8 mouse cellular contexts compared by ENCODE assay signal in genomic region chr6:30172441-30172819, GRCm38 (mm10).
DNase-seq lines count a peak whose midpoint lies in the region; ATAC-seq lines count a peak whose summit lies in the region.

No protein-coding gene starts in this region.

- ATAC-seq in heart, embryonic 15.5 days (replicated peaks; ENCODE audit: insufficient number of reproducible peaks, insufficient read depth, low FRiP score, low read depth) = no peak
- ATAC-seq in neural tube, embryonic 11.5 days (ENCODE audit: insufficient read depth, low FRiP score, low TSS enrichment) = no peak
- ATAC-seq in limb, embryonic 11.5 days (ENCODE audit: insufficient number of reproducible peaks, low FRiP score, low TSS enrichment, low read depth) = no peak
- ATAC-seq in stomach, embryonic 16.5 days (ENCODE audit: insufficient read depth, low FRiP score) = no peak

- peaks cover 44% of the 10 kb centered on the region for H3K4me1 ChIP-seq in heart, embryonic 15.5 days (replicated peaks)
- H3K4me1 ChIP-seq in neural tube, embryonic 11.5 days (ENCODE audit: control insufficient read depth, insufficient read depth, low read length) = peaks cover 22% of the 10 kb centered on the region
- peaks cover 38% of the 10 kb centered on the region for H3K4me1 ChIP-seq in limb, embryonic 11.5 days (ENCODE audit: control insufficient read depth, insufficient read depth, low read length)
- H3K4me1 ChIP-seq in stomach, embryonic 16.5 days (ENCODE audit: control insufficient read depth, insufficient read depth, low read length) = peaks cover 17% of the 10 kb centered on the region

- no peaks in the 10 kb centered on the region for H3K9me3 ChIP-seq in heart, embryonic 15.5 days (replicated peaks)
- no peaks in the 10 kb centered on the region for H3K9me3 ChIP-seq in neural tube, embryonic 11.5 days (ENCODE audit: control insufficient read depth, low read length)
- no peaks in the 10 kb centered on the region; the same call in 1 of the 2 replicates for H3K9me3 ChIP-seq in limb, embryonic 11.5 days (ENCODE audit: control insufficient read depth, low read length)
- no peaks in the 10 kb centered on the region for H3K9me3 ChIP-seq in stomach, embryonic 16.5 days (replicated peaks; ENCODE audit: control insufficient read depth, low read length)

- peaks cover 94% of the 10 kb centered on the region for H3K27me3 ChIP-seq in heart, embryonic 15.5 days
- peaks cover 78% of the 10 kb centered on the region for H3K27me3 ChIP-seq in neural tube, embryonic 11.5 days (ENCODE audit: control insufficient read depth, insufficient read depth, low read length)
- H3K27me3 ChIP-seq in limb, embryonic 11.5 days (ENCODE audit: control insufficient read depth, insufficient read depth, low read length) = peaks cover 74% of the 10 kb centered on the region
- peaks cover 64% of the 10 kb centered on the region for H3K27me3 ChIP-seq in stomach, embryonic 16.5 days (ENCODE audit: control insufficient read depth, insufficient read depth, low read length)

- H3K4me2 ChIP-seq in heart, embryonic 15.5 days = peak overlapping the region; percentile 68; the same call in 1 of the 2 replicates
- H3K4me2 ChIP-seq in neural tube, embryonic 11.5 days (ENCODE audit: low read depth) = no peak overlapping the region
- peak overlapping the region; percentile 29; the same call in 1 of the 2 replicates for H3K4me2 ChIP-seq in limb, embryonic 11.5 days (ENCODE audit: low read depth, severe bottlenecking)
- H3K4me2 ChIP-seq in stomach, embryonic 16.5 days (ENCODE audit: low read depth, low read length) = peak overlapping the region; percentile 50

- no peak overlapping the region for H3K27ac ChIP-seq in heart, embryonic 15.5 days
- no peak overlapping the region for H3K27ac ChIP-seq in neural tube, embryonic 11.5 days (ENCODE audit: low read depth, low read length)
- no peak overlapping the region for H3K27ac ChIP-seq in limb, embryonic 11.5 days (replicated peaks; ENCODE audit: low read depth, low read length)
- H3K27ac ChIP-seq in stomach, embryonic 16.5 days (ENCODE audit: low read length) = no peak overlapping the region

- H3K4me3 ChIP-seq in heart, embryonic 15.5 days = peak overlapping the region; percentile 45; the same call in 1 of the 2 replicates
- peak overlapping the region; percentile 29 for H3K4me3 ChIP-seq in neural tube, embryonic 11.5 days (ENCODE audit: low read depth, low read length)
- peak overlapping the region; percentile 24; the same call in 1 of the 2 replicates for H3K4me3 ChIP-seq in limb, embryonic 11.5 days (ENCODE audit: low read depth, low read length)
- peak overlapping the region; percentile 52 for H3K4me3 ChIP-seq in stomach, embryonic 16.5 days (replicated peaks; ENCODE audit: low read length)

- 17% methylated on average over 8 of the region's 8 CpGs for WGBS in heart, embryonic 15.5 days
- 13% methylated on average over 8 of the region's 8 CpGs for WGBS in neural tube, embryonic 11.5 days
- 13% methylated on average over 8 of the region's 8 CpGs for WGBS in limb, embryonic 11.5 days
- WGBS in stomach, embryonic 16.5 days = 15% methylated on average over 8 of the region's 8 CpGs

- H3K9ac ChIP-seq in heart, embryonic 15.5 days = no peak overlapping the region
- H3K9ac ChIP-seq in neural tube, embryonic 11.5 days (ENCODE audit: low read length) = no peak overlapping the region
- H3K9ac ChIP-seq in limb, embryonic 11.5 days (ENCODE audit: low read length) = no peak overlapping the region
- H3K9ac ChIP-seq in stomach, embryonic 16.5 days (ENCODE audit: low read length) = peak overlapping the region; percentile 68

- H3K36me3 ChIP-seq in heart, embryonic 15.5 days = no peaks in the 10 kb centered on the region
- H3K36me3 ChIP-seq in neural tube, embryonic 11.5 days (ENCODE audit: control insufficient read depth, insufficient read depth, low read length) = no peaks in the 10 kb centered on the region
- H3K36me3 ChIP-seq in limb, embryonic 11.5 days (ENCODE audit: control insufficient read depth, insufficient read depth, low read length) = no peaks in the 10 kb centered on the region
- no peaks in the 10 kb centered on the region for H3K36me3 ChIP-seq in stomach, embryonic 16.5 days (ENCODE audit: control insufficient read depth, insufficient read depth, low read length)

- no peak for DNase-seq in heart, postnatal 14 days
- no peak for DNase-seq in neural tube, embryonic 11.5 days (ENCODE audit: low spot score)
- no peak for DNase-seq in neural tube, embryonic 10.5 days (ENCODE audit: extremely low spot score, low spot score)
- DNase-seq in limb, embryonic 11.5 days (ENCODE audit: low spot score) = no peak
- no peak for DNase-seq in left cerebral cortex, postnatal 36 days (ENCODE audit: low spot score in 2 of 2)
- DNase-seq in thymus, postnatal 4 days = no peak

- intact Hi-C loops in heart, postnatal 14 days (cut with DNase I) = no loop called here
- intact Hi-C loops in left cerebral cortex, postnatal 36 days (cut with DNase I) = no loop called here
